Mouse (Mus musculus): ENCODE measurements around the gene Rhbdd3. TPM values are rescaled to one million over a fixed set of nuclear protein-coding genes. Genes with fewer than 3 reads are reported as not detected.
A peak's percentile ranks its signal among the peaks of the same experiment; 100 is the strongest.

Rhbdd3 gene
- total and polyA plus RNA-seq, 3 experiments: 15.0 to 20.6 (median 17.0) TPM

GRCm38 (mm10) chr11:5061413-5062139 is 37.1 kb upstream of the Rhbdd3 start:
- in situ Hi-C loops (cut with MboI; ENCODE audit: low pct_ligation_motif_present, low pct_unique_long_range_greater_than_20kb, low sequenced_read_pairs) (loop anchor here (5.0 kb wide), 1 partner anchor 36 kb away; the partner anchor contains the start of genes Ewsr1 and Rhbdd3), dilution Hi-C loops (cut with MboI; ENCODE audit: extremely low pct_ligation_motif_present, extremely low pct_unique_long_range_greater_than_20kb, low sequenced_read_pairs) (no loop called here)
- Histone ChIP-seq H3K4me3 (replicated peaks in 1 of 3; ENCODE audit: low read depth in 2 of 3, low read length in 2 of 3, poor library complexity in 1 of 3) (peak overlapping the region in 1 of 3 experiments; percentile 26), H3K9me3 (replicated peaks; ENCODE audit: low read length) (no peaks in the 10 kb centered on the region), H3K27me3 (replicated peaks) (peaks cover 24% of the 10 kb centered on the region), H3K4me1 (ENCODE audit: control insufficient read depth in 1 of 2, insufficient read depth in 2 of 2) (peaks cover 37 to 74% of the 10 kb centered on the region in 2 experiments), H3K36me3 (replicated peaks in 1 of 2; ENCODE audit: control insufficient read depth in 1 of 2, insufficient read depth in 1 of 2, low read length in 1 of 2) (peaks cover 0 to 14% of the 10 kb centered on the region in 2 experiments), H3K9ac (ENCODE audit: insufficient read depth, low read depth) (no peak overlapping the region), H3K4me2 (ENCODE audit: insufficient read depth, low read depth, poor library complexity, severe bottlenecking) (peak overlapping the region; percentile 63), H3K27ac (ENCODE audit: insufficient read depth, low read depth) (peak overlapping the region; percentile 34), H3K79me2 (replicated peaks; ENCODE audit: control insufficient read depth, extremely low read depth, insufficient read depth, poor library complexity, severe bottlenecking) (no peaks in the 10 kb centered on the region)
- DNase-seq (ENCODE audit: extremely low read depth): peak; percentile 85
- TF ChIP-seq KAT2A (IDR thresholded peaks at IDR 0.05; ENCODE audit: insufficient replicate concordance, low read length) (0 out of 2 replicates have a peak, but pooled peaks have one; percentile 51), JUND (conservative IDR thresholded peaks at IDR 0.05; ENCODE audit: low read depth, low read length) (peak; percentile 41), IRF4 (IDR thresholded peaks at IDR 0.05; ENCODE audit: low read depth, low read length) (peak; percentile 68; the same call in 1 of the 2 replicates), UBTF (IDR thresholded peaks at IDR 0.05; ENCODE audit: low read depth, low read length) (peak; percentile 100), NELFE (IDR thresholded peaks at IDR 0.05; ENCODE audit: low read depth, low read length) (no peak), HCFC1 (IDR thresholded peaks at IDR 0.05; ENCODE audit: low read depth, low read length) (no peak; the same call in none of the 2 replicates), POLR2A (IDR thresholded peaks at IDR 0.05; ENCODE audit: low read depth, low read length) (no peak), USF2 (conservative IDR thresholded peaks at IDR 0.05; ENCODE audit: low read depth, low read length) (no peak), BHLHE40 (IDR thresholded peaks at IDR 0.05; ENCODE audit: low read depth, low read length) (peak; percentile 96), GABPA (IDR thresholded peaks at IDR 0.05; ENCODE audit: insufficient replicate concordance, low read depth, low read length) (no peak), NRF1 (IDR thresholded peaks at IDR 0.05; ENCODE audit: low read depth, low read length) (peak; percentile 49; the same call in 1 of the 2 replicates), POLR2AphosphoS2 (IDR thresholded peaks at IDR 0.05; ENCODE audit: low read depth, low read length) (no peak), MAFK (IDR thresholded peaks at IDR 0.05; ENCODE audit: insufficient replicate concordance, low read length) (0 out of 2 replicates have a peak, but pooled peaks have one; percentile 11), RCOR1 (conservative IDR thresholded peaks at IDR 0.05; ENCODE audit: low read depth, low read length) (0 out of 2 replicates have a peak, but pooled peaks have one; percentile 22), MAZ (IDR thresholded peaks at IDR 0.05; ENCODE audit: low read depth, low read length) (0 out of 2 replicates have a peak, but pooled peaks have one; percentile 36), CTCF (conservative IDR thresholded peaks at IDR 0.05 in 1 of 2, IDR thresholded peaks at IDR 0.05 in 1 of 2; ENCODE audit: low read depth in 2 of 2, low read length in 2 of 2) (no peak), ZKSCAN1 (IDR thresholded peaks at IDR 0.05; ENCODE audit: borderline replicate concordance, low read depth, low read length) (no peak), TCF12 (IDR thresholded peaks at IDR 0.05; ENCODE audit: low read depth, low read length) (peak; percentile 68), PAX5 (IDR thresholded peaks at IDR 0.05; ENCODE audit: low read length) (no peak), ZC3H11A (IDR thresholded peaks at IDR 0.05; ENCODE audit: low read depth, low read length) (no peak), USF1 (IDR thresholded peaks at IDR 0.05; ENCODE audit: low read depth, low read length) (no peak), MEF2A (IDR thresholded peaks at IDR 0.05; ENCODE audit: borderline replicate concordance, low read depth, low read length) (peak; percentile 55; the same call in 1 of the 2 replicates), ETS1 (conservative IDR thresholded peaks at IDR 0.05; ENCODE audit: low read depth, low read length) (peak; percentile 82), SIN3A (IDR thresholded peaks at IDR 0.05; ENCODE audit: low read length) (peak; percentile 96), MXI1 (IDR thresholded peaks at IDR 0.05; ENCODE audit: low read depth, low read length) (peak; percentile 78), MYC (IDR thresholded peaks at IDR 0.05; ENCODE audit: low read depth, low read length) (no peak), E2F4 (IDR thresholded peaks at IDR 0.05; ENCODE audit: insufficient replicate concordance, low read depth, low read length) (no peak), MAX (IDR thresholded peaks at IDR 0.05; ENCODE audit: low read length) (peak; percentile 81), CHD1 (IDR thresholded peaks at IDR 0.05; ENCODE audit: low read depth, low read length) (peak; percentile 55; the same call in 1 of the 2 replicates), EP300 (IDR thresholded peaks at IDR 0.05; ENCODE audit: low read length) (no peak; the same call in none of the 2 replicates), ZNF384 (IDR thresholded peaks at IDR 0.05; ENCODE audit: low read depth, low read length) (no peak), ELF1 (IDR thresholded peaks at IDR 0.05; ENCODE audit: low read depth, low read length) (peak; percentile 72), SMC3 (IDR thresholded peaks at IDR 0.05; ENCODE audit: low read depth, low read length) (0 out of 2 replicates have a peak, but pooled peaks have one; percentile 3), CHD2 (IDR thresholded peaks at IDR 0.05; ENCODE audit: low read length) (peak; percentile 85), JUN (IDR thresholded peaks at IDR 0.05; ENCODE audit: insufficient read depth, low read depth, low read length) (peak; percentile 23; the same call in 1 of the 2 replicates), RAD21 (IDR thresholded peaks at IDR 0.05; ENCODE audit: low read depth, low read length) (no peak), ZMIZ1 (IDR thresholded peaks at IDR 0.05; ENCODE audit: low read depth, low read length) (peak; percentile 66; the same call in 1 of the 2 replicates), TBP (conservative IDR thresholded peaks at IDR 0.05; ENCODE audit: low read depth, low read length) (no peak)

All from CH12.LX (cell line).